Mouse (Mus musculus) brown adipose tissue, adult 24 weeks (tissue): Measurements from ENCODE around the gene Serpina3g. TPM values are rescaled to one million over a fixed set of nuclear protein-coding genes. Genes with fewer than 3 reads are reported as not detected.
A peak's percentile ranks its signal among the peaks of the same experiment; 100 is the strongest.

ENCODE experiments used
- H3K27ac ChIP-seq: fragments of 200-500 bp; replicated peaks from 2 replicates; pipeline ENCODE4 v1.5.1; 2012; ENCODE audit warnings: low read depth, mild to moderate bottlenecking, low read length
- H3K4me1 ChIP-seq: fragments of 200-500 bp; 2 replicates; pipeline ENCODE4 v1.6.1; 2012; ENCODE audit warnings: low read length, mixed read lengths; ENCODE audit not compliant: control insufficient read depth, insufficient read depth, insufficient read length
- H3K4me3 ChIP-seq: fragments of 200-500 bp; 2 replicates; pipeline ENCODE4 v1.5.1; 2012; ENCODE audit warnings: low read depth, mild to moderate bottlenecking, low read length, moderate library complexity; ENCODE audit not compliant: insufficient read depth
- polyA plus RNA-seq: library from polyadenylated mRNA; stranded (reverse); fragments of >200 nt; gene quantifications from 2 replicates; pipeline ENCODE4 v1.2.4, GENCODE M21; 2012; ENCODE audit not compliant: missing spikeins, insufficient read depth, insufficient read length

Serpina3g gene
- polyA plus RNA-seq, 1 experiment, result not detected

DNA sequence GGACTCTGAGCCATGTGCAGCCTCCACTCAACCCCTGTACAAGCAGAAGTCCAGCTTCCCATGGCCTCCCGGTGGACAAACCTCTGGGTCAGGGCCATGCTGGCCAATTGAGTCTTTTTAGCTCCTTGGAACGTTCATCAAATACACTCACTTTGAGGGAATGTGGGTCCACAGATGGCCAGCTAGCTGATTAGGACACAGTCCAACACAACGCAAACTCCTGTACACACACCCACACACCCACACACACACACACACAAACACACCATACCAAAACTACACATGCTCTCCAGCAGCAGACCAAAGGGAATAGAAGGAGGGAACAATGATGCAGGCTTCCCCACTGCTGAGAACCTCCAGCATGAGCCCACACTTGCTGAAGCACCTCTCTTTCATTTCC, 9.6 kb downstream of the Serpina3g start:
- no peak overlapping the region for H3K27ac ChIP-seq
- H3K4me1 ChIP-seq, result peaks cover 4% of the 10 kb centered on the region; the same call in 1 of the 2 replicates
- no peak overlapping the region for H3K4me3 ChIP-seq

DNA sequence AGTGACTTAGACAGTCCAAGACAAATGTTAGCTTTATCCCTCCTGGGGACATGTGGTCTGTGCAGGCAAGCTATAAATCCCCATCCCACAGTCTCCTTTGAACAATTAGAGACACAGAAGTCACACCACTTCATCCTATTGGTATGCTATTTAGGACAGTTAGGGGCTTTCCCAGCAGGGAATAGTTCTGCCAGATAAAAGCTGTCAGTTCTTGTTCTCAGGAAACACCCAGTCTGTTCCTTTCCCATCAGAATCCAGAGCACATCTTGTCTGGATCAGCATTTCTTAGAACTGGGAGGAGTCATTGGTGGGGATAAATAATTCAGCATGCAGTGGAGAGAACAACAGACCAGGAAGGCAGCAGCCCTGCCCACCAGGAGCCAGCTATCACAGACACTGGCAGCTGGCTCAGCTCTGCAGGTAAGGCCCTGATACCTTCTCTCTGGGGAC, 11.5 kb downstream of the Serpina3g start:
- H3K27ac ChIP-seq, result no peak overlapping the region
- H3K4me1 ChIP-seq, result peaks cover 4% of the 10 kb centered on the region; the same call in 1 of the 2 replicates
- H3K4me3 ChIP-seq, result no peak overlapping the region

DNA sequence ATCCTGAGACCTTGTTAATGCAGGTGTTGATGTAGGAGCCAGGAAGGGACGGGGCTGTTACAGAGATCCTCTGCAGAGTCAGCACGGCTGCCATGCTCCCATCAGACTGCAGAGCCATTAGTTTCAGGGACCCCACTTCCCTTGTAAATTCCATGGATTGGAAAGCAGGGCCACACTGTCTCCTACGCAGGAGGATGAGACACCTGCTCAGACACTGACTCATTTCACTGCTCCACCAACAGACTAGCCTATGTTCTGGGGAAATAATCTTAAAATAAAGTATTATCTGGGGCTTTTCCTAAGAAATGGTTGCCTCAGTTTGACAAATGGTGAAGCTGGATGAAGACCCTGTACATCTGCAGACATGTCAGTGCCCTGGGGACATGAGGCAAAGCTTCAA, 12.2 kb downstream of the Serpina3g start:
- Histone ChIP-seq H3K27ac (no peak overlapping the region), H3K4me3 (no peak overlapping the region), H3K4me1 (no peaks in the 10 kb centered on the region)

DNA sequence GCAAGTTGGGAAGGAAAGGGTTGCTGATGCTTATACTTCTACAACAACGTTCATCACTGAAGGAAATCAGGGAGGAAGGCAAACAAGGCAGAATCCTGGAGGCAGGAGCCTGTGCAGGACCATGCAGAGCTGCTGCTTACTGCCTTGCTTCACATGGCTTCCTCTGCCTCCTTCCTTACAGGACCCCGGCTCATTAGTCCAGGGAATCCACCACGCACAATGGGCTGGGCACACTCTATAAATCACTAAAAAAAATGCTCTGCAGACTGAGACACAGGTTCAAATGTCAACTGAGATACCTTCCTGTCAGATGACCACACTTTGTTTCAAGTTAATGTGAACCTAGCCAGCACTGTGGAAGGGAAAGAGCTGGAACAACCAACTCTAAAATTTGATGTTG, 25.0 kb downstream of the Serpina3g start:
- H3K4me3 ChIP-seq, result no peak overlapping the region
- H3K4me1 ChIP-seq, result no peaks in the 10 kb centered on the region
- no peak overlapping the region for H3K27ac ChIP-seq

DNA sequence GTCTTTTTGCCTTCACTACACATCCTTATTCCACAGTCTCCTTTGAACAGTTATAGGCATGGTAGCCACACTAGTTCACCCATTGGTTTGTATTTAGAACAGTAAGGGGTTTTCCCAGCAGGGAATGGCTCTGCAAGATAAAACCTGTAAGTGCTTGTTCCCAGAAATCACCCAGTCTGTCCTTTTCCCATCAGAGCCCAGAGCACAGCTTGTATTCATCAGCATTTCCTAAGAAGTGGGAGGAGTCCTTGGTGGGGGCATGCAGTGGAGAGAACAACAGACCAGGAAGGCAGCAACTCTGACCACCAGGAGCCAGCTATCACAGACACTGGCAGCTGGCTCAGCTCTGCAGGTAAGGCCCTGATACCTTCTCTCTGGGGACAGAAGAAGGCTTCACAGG, 26.8 kb downstream of the Serpina3g start, which contains the start of gene Serpina3i:
TSS of gene Serpina3i (plus strand) at position 260 of the 400 bp plus-strand sequence.
- H3K4me1 ChIP-seq, result no peaks in the 10 kb centered on the region
- H3K4me3 ChIP-seq, result no peak within 1 kb of the TSS
- no peak within 1 kb of the TSS for H3K27ac ChIP-seq

DNA sequence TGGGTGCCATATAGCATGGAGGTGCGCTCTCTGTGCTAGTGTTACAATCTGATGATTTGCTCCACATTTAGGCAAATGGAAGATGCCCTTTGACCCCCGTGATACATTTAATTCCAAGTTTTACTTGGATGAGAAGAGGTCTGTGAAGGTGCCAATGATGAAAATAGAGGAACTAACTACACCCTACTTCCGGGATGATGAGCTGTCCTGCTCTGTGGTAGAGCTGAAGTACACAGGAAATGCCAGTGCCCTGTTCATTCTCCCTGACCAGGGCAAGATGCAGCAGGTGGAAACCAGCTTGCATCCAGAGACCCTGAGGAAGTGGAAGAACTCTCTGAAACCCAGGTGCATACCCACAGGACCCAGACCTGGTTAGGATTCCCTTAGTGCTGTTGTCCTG, 30.3 kb downstream of the Serpina3g start:
- H3K4me3 ChIP-seq, result no peak overlapping the region
- H3K4me1 ChIP-seq, result no peaks in the 10 kb centered on the region
- no peak overlapping the region for H3K27ac ChIP-seq

DNA sequence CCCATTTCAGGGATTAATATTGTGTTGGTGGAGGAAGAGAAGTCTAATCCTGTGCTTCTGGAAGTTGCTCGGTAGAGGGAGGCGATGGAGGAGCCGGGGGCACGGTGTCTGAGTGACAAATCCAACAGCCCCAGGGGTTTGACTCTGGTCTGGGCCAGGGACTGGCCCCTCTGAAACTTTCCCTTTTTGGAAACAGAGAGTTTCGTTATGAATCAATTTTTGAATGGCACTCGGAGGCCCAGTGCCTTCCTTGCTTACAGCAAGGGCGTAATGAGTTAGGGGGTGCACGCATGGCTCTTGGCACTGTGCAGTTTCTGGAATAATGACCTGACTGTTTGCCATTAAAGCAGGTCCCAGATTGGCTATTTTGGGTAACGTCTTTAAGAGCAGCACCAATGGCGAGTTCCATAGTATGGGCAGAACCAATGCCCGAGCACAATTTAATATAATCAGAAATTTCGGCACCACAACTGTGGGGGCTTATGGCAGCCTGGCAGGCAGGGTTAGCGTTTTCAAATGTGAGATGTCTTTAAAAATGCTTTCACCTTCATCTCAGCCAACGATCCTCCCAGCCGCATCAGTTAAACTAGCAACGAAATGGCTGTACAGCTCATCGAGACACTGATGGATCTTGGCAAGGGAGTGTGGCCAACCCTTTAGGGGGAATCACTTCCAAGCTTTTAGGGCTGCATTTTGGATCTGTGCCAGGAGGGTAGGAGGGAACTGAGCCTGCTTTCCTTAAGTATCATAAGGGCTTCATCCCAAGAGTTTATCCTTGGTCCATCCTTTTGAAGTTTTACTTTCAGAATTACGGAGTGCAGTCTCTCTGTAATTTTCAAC, 42.4 kb downstream of the Serpina3g start:
- Histone ChIP-seq H3K4me3 (no peak overlapping the region), H3K4me1 (no peaks in the 10 kb centered on the region), H3K27ac (no peak overlapping the region)

DNA sequence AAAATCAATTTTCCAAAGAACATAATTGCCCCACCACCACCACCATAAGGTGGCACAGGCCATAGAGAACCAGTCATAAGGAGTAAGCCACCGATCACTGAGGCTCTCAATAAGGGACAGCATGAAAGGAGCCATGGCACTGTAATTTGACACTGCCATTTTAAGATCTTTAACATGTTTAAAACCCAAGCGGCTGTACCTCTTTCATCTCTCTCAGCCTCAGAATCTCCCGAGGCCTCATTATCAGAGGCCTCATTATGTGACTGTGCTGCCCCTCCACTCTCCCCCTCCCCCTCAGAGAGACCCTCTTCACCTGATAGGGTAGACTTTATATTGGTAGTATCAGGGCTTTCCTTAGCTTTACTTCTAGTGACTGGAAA, 43.0 kb downstream of the Serpina3g start:
- Histone ChIP-seq H3K4me1 (no peaks in the 10 kb centered on the region), H3K4me3 (no peak overlapping the region), H3K27ac (no peak overlapping the region)

DNA sequence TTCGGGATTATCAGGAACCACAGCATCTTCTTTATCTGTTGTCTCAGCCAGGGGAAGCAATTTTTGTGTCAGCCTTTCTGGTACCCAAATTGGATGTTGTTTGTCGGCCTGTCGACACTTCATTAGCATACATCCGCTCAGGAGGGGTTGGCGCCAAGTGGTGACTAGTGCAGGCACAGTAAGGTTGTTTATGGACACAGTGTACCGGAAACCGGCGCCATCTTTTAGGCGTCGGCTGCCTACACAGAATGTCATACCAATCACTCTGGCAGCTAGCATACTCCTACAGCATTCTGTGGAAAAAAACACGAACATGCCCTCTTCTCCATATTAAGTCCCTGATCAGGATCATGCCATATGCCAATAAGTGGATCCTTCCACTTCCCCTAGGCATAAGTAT, 47.3 kb downstream of the Serpina3g start:
- Histone ChIP-seq H3K4me3 (no peak overlapping the region), H3K4me1 (no peaks in the 10 kb centered on the region)

DNA sequence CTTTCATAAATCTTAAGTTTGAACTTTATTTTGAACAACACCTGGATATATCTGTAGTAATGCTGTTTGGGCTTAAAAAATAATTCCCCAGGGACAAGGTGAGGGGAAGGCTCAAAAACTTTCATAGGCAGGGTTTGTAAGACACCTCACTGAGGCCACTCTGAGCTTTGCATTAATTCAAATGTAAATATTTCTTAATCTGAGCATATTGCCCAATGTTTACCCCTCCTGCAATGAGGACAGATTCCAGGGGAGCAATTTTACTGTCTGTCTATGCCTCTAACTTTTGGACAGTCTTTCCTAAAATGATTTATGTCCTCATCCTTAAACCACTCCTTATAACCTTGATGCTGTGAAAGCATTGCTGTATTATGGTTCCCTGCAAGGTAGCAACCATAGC, 52.3 kb downstream of the Serpina3g start:
- no peaks in the 10 kb centered on the region for H3K4me1 ChIP-seq
- no peak overlapping the region for H3K4me3 ChIP-seq
- no peak overlapping the region for H3K27ac ChIP-seq

More for the DNA sequence above, 47.3 kb downstream of the Serpina3g start:
- no peak overlapping the region for H3K27ac ChIP-seq

DNA sequence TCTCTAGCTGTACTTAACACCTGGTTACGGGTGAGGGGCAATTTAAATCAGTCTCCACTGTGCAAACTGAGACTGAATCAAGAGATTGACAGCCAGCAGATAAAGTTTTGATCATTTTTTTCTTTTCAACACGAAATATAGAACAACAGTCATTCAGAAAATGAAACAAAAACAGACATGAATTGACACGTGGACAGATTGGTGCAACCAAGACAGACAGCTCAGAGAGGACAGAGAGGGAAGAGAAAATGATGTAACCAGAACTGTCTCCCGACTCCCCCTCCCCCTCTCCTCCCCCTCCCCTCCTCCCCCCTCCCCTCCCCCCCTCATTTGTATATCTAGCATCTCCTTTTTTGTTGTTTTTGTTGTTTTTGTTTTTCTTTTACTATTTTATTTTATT, 53.8 kb downstream of the Serpina3g start:
- Histone ChIP-seq H3K4me3 (no peak overlapping the region), H3K4me1 (no peaks in the 10 kb centered on the region), H3K27ac (peak overlapping the region; percentile 23)

Other genes with a start within 250 kb of the Serpina3g start
- not detected in 2 replicates for gene Serpina11, start 246.3 kb upstream of the Serpina3g start, polyA plus RNA-seq
- not detected in 2 replicates for gene Serpina9, start 222.5 kb upstream of the Serpina3g start, polyA plus RNA-seq
- not detected in 2 replicates for gene Serpina12, start 191.8 kb upstream of the Serpina3g start, polyA plus RNA-seq
- not detected in 2 replicates for gene Serpina5, start 135.1 kb upstream of the Serpina3g start, polyA plus RNA-seq
- not detected in 2 replicates for gene Serpina3a, start 123.5 kb upstream of the Serpina3g start, polyA plus RNA-seq
- gene Serpina3b, start 108.2 kb upstream of the Serpina3g start, polyA plus RNA-seq, result not detected in 2 replicates
- 13.7 and 14.2 TPM in 2 replicates for gene Serpina3c, start 82.4 kb upstream of the Serpina3g start, polyA plus RNA-seq
- gene Serpina3f, start 21.7 kb upstream of the Serpina3g start, polyA plus RNA-seq, result not detected in 2 replicates
- not detected in 2 replicates for gene Serpina3i, start 26.9 kb downstream of the Serpina3g start, polyA plus RNA-seq
- gene Serpina3j, start 78.3 kb downstream of the Serpina3g start, polyA plus RNA-seq, result 0.48 TPM in 1 of 2 replicates, not detected in the other
- gene Serpina3k, start 102.2 kb downstream of the Serpina3g start, polyA plus RNA-seq, result 0.54 and 2.7 TPM in 2 replicates
- gene Serpina3m, start 102.2 kb downstream of the Serpina3g start, polyA plus RNA-seq, result not detected in 2 replicates
- gene Serpina3n, start 170.5 kb downstream of the Serpina3g start, polyA plus RNA-seq, result 14.6 and 16.0 TPM in 2 replicates
- gene Gsc, start 237.1 kb downstream of the Serpina3g start, polyA plus RNA-seq, result not detected in 2 replicates